Mouse (Mus musculus) C2C12 (cell line): ENCODE data around the gene Hoxd13.

Experiments used
- CTCF ChIP-seq: IDR thresholded peaks from one replicate; pipeline ENCODE4 v1.5.1; 2011; ENCODE audit not compliant: control insufficient read depth, insufficient read depth, insufficient read length
- MYOG ChIP-seq: IDR thresholded peaks from one replicate; pipeline ENCODE4 v1.6.1; 2011; ENCODE audit not compliant: control insufficient read depth, insufficient read length; ENCODE audit errors: extremely low read depth

- TF ChIP-seq CTCF, result no peak
- TF ChIP-seq MYOG, result no peak
Measured at GRCm38 (mm10) chr2:74671847-74672246, 3.7 kb downstream of the Hoxd13 start.
